Comparison of ENCODE assay signal across 14 mouse cellular contexts in the genomic region with DNA sequence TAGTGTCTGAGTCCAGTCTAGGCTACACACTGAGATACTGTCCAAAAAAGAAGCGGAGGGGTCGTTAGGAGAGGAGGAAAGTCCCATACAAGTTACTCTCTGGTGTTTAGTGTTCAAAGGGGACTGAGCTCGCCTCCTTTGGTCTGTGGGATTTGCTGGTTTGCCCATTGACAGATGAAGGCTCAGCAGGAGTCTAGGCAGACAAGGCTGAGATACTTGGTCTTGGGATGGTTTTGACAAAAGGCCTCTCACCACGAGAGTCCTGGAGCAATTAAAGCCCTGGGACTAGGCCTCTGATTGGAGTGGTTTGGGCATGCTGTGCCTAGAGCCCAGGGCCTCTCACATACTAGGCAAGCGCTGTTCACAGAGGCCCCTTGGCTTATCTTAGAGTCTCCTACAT. TPM values are rescaled to one million over a fixed set of nuclear protein-coding genes. Genes with fewer than 3 reads are reported as not detected.
A peak's percentile ranks its signal among the peaks of the same experiment; 100 is the strongest.
DNase-seq lines count a peak whose midpoint lies in the region; ATAC-seq lines count a peak whose summit lies in the region.
"Had no signal": no experiment of that assay in that cellular context is flagged by ENCODE, and none has a peak within 500 bp of the region (broad histone marks: within the 10 kb centered on the region; RNA-seq: fewer than 3 reads in every experiment).

No protein-coding gene starts in this region.

- no peak overlapping the region for H3K9ac ChIP-seq in forebrain, embryonic 12.5 days
- H3K9ac ChIP-seq in forebrain, embryonic 11.5 days (ENCODE audit: low read length), result no peak overlapping the region
- no peak overlapping the region for H3K9ac ChIP-seq in lung, embryonic 15.5 days
- H3K9ac ChIP-seq in liver, embryonic 15.5 days, result no peak overlapping the region; the same call in 1 of the 2 replicates
- H3K9ac ChIP-seq: hindbrain, embryonic 14.5 days had no signal

- no peaks in the 10 kb centered on the region for H3K4me1 ChIP-seq in forebrain, embryonic 12.5 days
- peaks cover 5% of the 10 kb centered on the region; the same call in 1 of the 2 replicates for H3K4me1 ChIP-seq in forebrain, embryonic 11.5 days (replicated peaks; ENCODE audit: control insufficient read depth, insufficient read depth, low read length)
- H3K4me1 ChIP-seq in lung, embryonic 15.5 days, result 0 out of 2 replicates have a peak, but pooled peaks cover 7% of the 10 kb centered on the region
- H3K4me1 ChIP-seq in liver, embryonic 15.5 days (replicated peaks), result peaks cover 47% of the 10 kb centered on the region

- H3K27me3 ChIP-seq in forebrain, embryonic 12.5 days, result no peaks in the 10 kb centered on the region
- H3K27me3 ChIP-seq in forebrain, embryonic 11.5 days (ENCODE audit: control insufficient read depth, insufficient read depth, low read length), result no peaks in the 10 kb centered on the region
- H3K27me3 ChIP-seq in lung, embryonic 15.5 days, result no peaks in the 10 kb centered on the region
- H3K27me3 ChIP-seq in liver, embryonic 15.5 days, result no peaks in the 10 kb centered on the region

- DNase-seq in forebrain, embryonic 11.5 days (ENCODE audit: low spot score), result no peak
- no peak for DNase-seq in lung, postnatal 25 days (ENCODE audit: low spot score)
- DNase-seq in cerebellum, postnatal 25 days, result peak; percentile 47 to 55
- DNase-seq in c-Kit-positive CD71-positive TER-119-positive erythroid progenitor cells, embryonic 14.5 days (ENCODE audit: low spot score), result no peak
- DNase-seq in kidney, adult 8-10 months, result no peak
- DNase-seq: B cell, adult 2 months; kidney, postnatal 36 days; lung, postnatal 36 days; right cerebral cortex, postnatal 4 days had no signal

- ATAC-seq in forebrain, embryonic 12.5 days (ENCODE audit: low FRiP score), result no peak
- no peak for ATAC-seq in forebrain, embryonic 11.5 days (replicated peaks; ENCODE audit: low FRiP score)
- no peak for ATAC-seq in lung, embryonic 15.5 days (ENCODE audit: borderline replicate concordance, extremely low read depth, low FRiP score, low TSS enrichment)
- no peak for ATAC-seq in liver, embryonic 15.5 days (ENCODE audit: insufficient read depth)

- H3K27ac ChIP-seq in forebrain, embryonic 12.5 days, result peak overlapping the region; percentile 19; the same call in 1 of the 2 replicates
- H3K27ac ChIP-seq in forebrain, embryonic 11.5 days (ENCODE audit: low read depth, low read length), result no peak overlapping the region
- 0 out of 2 replicates have a peak overlapping the region, but pooled peaks have one; percentile 21 for H3K27ac ChIP-seq in lung, embryonic 15.5 days
- H3K27ac ChIP-seq in liver, embryonic 15.5 days (replicated peaks), result peak overlapping the region; percentile 17; the same call in 1 of the 2 replicates
- H3K27ac ChIP-seq: hindbrain, embryonic 14.5 days had no signal

- whole genome bisulfite sequencing in forebrain, embryonic 12.5 days, result 29% methylated on average over 5 of the region's 5 CpGs
- 41% methylated on average over 5 of the region's 5 CpGs for WGBS in forebrain, embryonic 11.5 days
- 65% methylated on average over 5 of the region's 5 CpGs for WGBS in lung, embryonic 15.5 days
- WGBS in liver, embryonic 15.5 days (ENCODE audit: insufficient replicate concordance), result 47% methylated on average over 5 of the region's 5 CpGs

- H3K4me2 ChIP-seq in forebrain, embryonic 12.5 days, result no peak overlapping the region
- no peak overlapping the region for H3K4me2 ChIP-seq in forebrain, embryonic 11.5 days (ENCODE audit: low read depth, low read length, severe bottlenecking)
- H3K4me2 ChIP-seq in lung, embryonic 15.5 days, result no peak overlapping the region
- H3K4me2 ChIP-seq in liver, embryonic 15.5 days, result peak overlapping the region; percentile 5; the same call in 1 of the 2 replicates
- H3K4me2 ChIP-seq: hindbrain, embryonic 14.5 days had no signal

- peaks cover 27% of the 10 kb centered on the region for H3K36me3 ChIP-seq in forebrain, embryonic 12.5 days (replicated peaks)
- peaks cover 10% of the 10 kb centered on the region for H3K36me3 ChIP-seq in forebrain, embryonic 11.5 days (ENCODE audit: control insufficient read depth, insufficient read depth, low read length)
- H3K36me3 ChIP-seq in lung, embryonic 15.5 days, result peaks cover 13% of the 10 kb centered on the region
- H3K36me3 ChIP-seq in liver, embryonic 15.5 days (replicated peaks), result peaks cover 22% of the 10 kb centered on the region

- H3K9me3 ChIP-seq in forebrain, embryonic 12.5 days, result no peaks in the 10 kb centered on the region
- H3K9me3 ChIP-seq in forebrain, embryonic 11.5 days (ENCODE audit: control insufficient read depth, low read length), result no peaks in the 10 kb centered on the region
- H3K9me3 ChIP-seq in lung, embryonic 15.5 days, result no peaks in the 10 kb centered on the region
- no peaks in the 10 kb centered on the region for H3K9me3 ChIP-seq in liver, embryonic 15.5 days (replicated peaks)
- H3K9me3 ChIP-seq: G1E had no signal

- no peak overlapping the region for H3K4me3 ChIP-seq in forebrain, embryonic 12.5 days (replicated peaks)
- H3K4me3 ChIP-seq in forebrain, embryonic 11.5 days (ENCODE audit: low read depth, low read length), result no peak overlapping the region
- H3K4me3 ChIP-seq in lung, embryonic 15.5 days, result no peak overlapping the region
- no peak overlapping the region for H3K4me3 ChIP-seq in liver, embryonic 15.5 days (replicated peaks)

RNA-seq across cellular contexts. Expression of gene Homer3, which starts 14.3 kb away (rescaled TPM):
- 90.7 and 94.5 TPM in 2 replicates for polyA plus RNA-seq in forebrain, embryonic 12.5 days (2016; fragmentation: Nextera tagmentation; extraction: Ambion mirVana)
- polyA plus RNA-seq in forebrain, embryonic 11.5 days (2014; fragmentation: Nextera tagmentation; extraction: Ambion mirVana), result 87.6 and 91.4 TPM in 2 replicates
- 70.4 and 73.0 TPM in 2 replicates for polyA plus RNA-seq in lung, embryonic 15.5 days (2015; fragmentation: Nextera tagmentation; extraction: Ambion mirVana)
- 4.9 and 5.9 TPM in 2 replicates for polyA plus RNA-seq in liver, embryonic 15.5 days (2015; fragmentation: Nextera tagmentation; extraction: Ambion mirVana)

RNA-seq across cellular contexts. Expression of gene Ddx49, which starts 34.0 kb away (rescaled TPM):
- 54.0 and 54.2 TPM in 2 replicates for polyA plus RNA-seq in forebrain, embryonic 12.5 days (2016; fragmentation: Nextera tagmentation; extraction: Ambion mirVana)
- 54.4 and 61.5 TPM in 2 replicates for polyA plus RNA-seq in forebrain, embryonic 11.5 days (2014; fragmentation: Nextera tagmentation; extraction: Ambion mirVana)
- 46.0 and 48.0 TPM in 2 replicates for polyA plus RNA-seq in lung, embryonic 15.5 days (2015; fragmentation: Nextera tagmentation; extraction: Ambion mirVana)
- polyA plus RNA-seq in liver, embryonic 15.5 days (2015; fragmentation: Nextera tagmentation; extraction: Ambion mirVana), result 19.5 and 22.4 TPM in 2 replicates

RNA-seq across cellular contexts. Expression of gene Cope, which starts 34.0 kb away (rescaled TPM):
- 217 and 229 TPM in 2 replicates for polyA plus RNA-seq in forebrain, embryonic 12.5 days (2016; fragmentation: Nextera tagmentation; extraction: Ambion mirVana)
- 220 and 268 TPM in 2 replicates for polyA plus RNA-seq in forebrain, embryonic 11.5 days (2014; fragmentation: Nextera tagmentation; extraction: Ambion mirVana)
- polyA plus RNA-seq in lung, embryonic 15.5 days (2015; fragmentation: Nextera tagmentation; extraction: Ambion mirVana), result 332 and 336 TPM in 2 replicates
- polyA plus RNA-seq in liver, embryonic 15.5 days (2015; fragmentation: Nextera tagmentation; extraction: Ambion mirVana), result 190 and 246 TPM in 2 replicates

RNA-seq across cellular contexts. Expression of gene Armc6, which starts 34.0 kb away (rescaled TPM):
- polyA plus RNA-seq in forebrain, embryonic 12.5 days (2016; fragmentation: Nextera tagmentation; extraction: Ambion mirVana), result 35.8 and 38.0 TPM in 2 replicates
- polyA plus RNA-seq in forebrain, embryonic 11.5 days (2014; fragmentation: Nextera tagmentation; extraction: Ambion mirVana), result 31.2 and 35.7 TPM in 2 replicates
- 24.2 and 30.1 TPM in 2 replicates for polyA plus RNA-seq in lung, embryonic 15.5 days (2015; fragmentation: Nextera tagmentation; extraction: Ambion mirVana)
- polyA plus RNA-seq in liver, embryonic 15.5 days (2015; fragmentation: Nextera tagmentation; extraction: Ambion mirVana), result 12.4 and 15.2 TPM in 2 replicates

RNA-seq across cellular contexts. Expression of gene Sugp2, which starts 34.3 kb away (rescaled TPM):
- 82.9 and 92.5 TPM in 2 replicates for polyA plus RNA-seq in forebrain, embryonic 12.5 days (2016; fragmentation: Nextera tagmentation; extraction: Ambion mirVana)
- polyA plus RNA-seq in forebrain, embryonic 11.5 days (2014; fragmentation: Nextera tagmentation; extraction: Ambion mirVana), result 60.4 and 74.7 TPM in 2 replicates
- polyA plus RNA-seq in lung, embryonic 15.5 days (2015; fragmentation: Nextera tagmentation; extraction: Ambion mirVana), result 26.7 and 27.7 TPM in 2 replicates
- polyA plus RNA-seq in liver, embryonic 15.5 days (2015; fragmentation: Nextera tagmentation; extraction: Ambion mirVana), result 10.9 and 11.7 TPM in 2 replicates

Comparison
In these comparisons a context has a peak if more than half of its experiments do, and no peak if none do; other contexts are left out.
1. DNase-seq: peak in cerebellum, postnatal 25 days (2 of 2); none in forebrain, embryonic 11.5 days (single experiment), lung, postnatal 25 days (single experiment), c-Kit-positive CD71-positive TER-119-positive erythroid progenitor cells, embryonic 14.5 days (single experiment) and kidney, adult 8-10 months (0 of 2).
2. RNA of gene Homer3, which starts 14.3 kb away (polyA plus RNA-seq): 87.6 to 91.4 TPM in forebrain, embryonic 11.5 days, 90.7 to 94.5 TPM in forebrain, embryonic 12.5 days and 70.4 to 73.0 TPM in lung, embryonic 15.5 days; 4.9 to 5.9 TPM in liver, embryonic 15.5 days; every median in the first group is over 10 times any median in the second.